Mouse (Mus musculus) right cerebral cortex, postnatal 36 days (tissue): ENCODE measurements around the gene Fam120b.

ENCODE experiments used
- DNase-seq, 2 experiments: peaks; one replicate each; pipeline ENCODE4 v3.0.0; 2022; ENCODE audit warnings: low spot score in 2 of 2, mixed read lengths in 1 of 2

The Fam120b gene

GRCm38 (mm10) chr17:15395997-15396675, at the start of gene Fam120b:
TSS of gene Fam120b (plus strand) at chr17:15396202.
- DNase-seq, result peak; percentile 91 to 95

GRCm38 (mm10) chr17:15350152-15350551, 45.9 kb upstream of the Fam120b start:
- no peak for DNase-seq

- DNase-seq, result peak in 1 of 2 experiments; percentile 39
Observed at GRCm38 (mm10) chr17:15352869-15353610, 43.0 kb upstream of the Fam120b start.

- DNase-seq, result no peak
Observed at GRCm38 (mm10) chr17:15354006-15354405, 42.0 kb upstream of the Fam120b start.

GRCm38 (mm10) chr17:15355072-15355471, 40.9 kb upstream of the Fam120b start:
- no peak for DNase-seq

- DNase-seq, result no peak
Observed at GRCm38 (mm10) chr17:15356526-15356925, 39.5 kb upstream of the Fam120b start.

- DNase-seq, result no peak
Observed at GRCm38 (mm10) chr17:15357071-15357470, 38.9 kb upstream of the Fam120b start.

- DNase-seq, result no peak
Observed at GRCm38 (mm10) chr17:15363656-15364055, 32.3 kb upstream of the Fam120b start.

- no peak for DNase-seq
Observed at GRCm38 (mm10) chr17:15365650-15366049, 30.4 kb upstream of the Fam120b start.

- DNase-seq, result no peak
Observed at GRCm38 (mm10) chr17:15370401-15370800, 25.6 kb upstream of the Fam120b start.

GRCm38 (mm10) chr17:15371967-15372835, 23.8 kb upstream of the Fam120b start:
- no peak for DNase-seq

- no peak for DNase-seq
Observed at GRCm38 (mm10) chr17:15372931-15373652, 22.9 kb upstream of the Fam120b start.

GRCm38 (mm10) chr17:15374321-15375141, 21.5 kb upstream of the Fam120b start:
- no peak for DNase-seq

- no peak for DNase-seq
Observed at GRCm38 (mm10) chr17:15375224-15375623, 20.8 kb upstream of the Fam120b start.

- DNase-seq, result no peak
Observed at GRCm38 (mm10) chr17:15375701-15376493, 20.1 kb upstream of the Fam120b start.

GRCm38 (mm10) chr17:15376494-15377181, 19.4 kb upstream of the Fam120b start, which contains the start of gene Dll1:
TSS of gene Dll1 (minus strand) at chr17:15376872.
- no peak for DNase-seq

- no peak for DNase-seq
Observed at GRCm38 (mm10) chr17:15377901-15378300, 18.1 kb upstream of the Fam120b start.

- no peak for DNase-seq
Observed at GRCm38 (mm10) chr17:15378413-15379109, 17.4 kb upstream of the Fam120b start.
